Mouse (Mus musculus) lung, postnatal 0 days (tissue): Measurements from ENCODE around the gene Wdr83os. TPM values are rescaled to one million over a fixed set of nuclear protein-coding genes. Genes with fewer than 3 reads are reported as not detected.

Experiments
- ATAC-seq: fragments of 200-750 bp; cut with Nextera tagmentation; 2 replicates; pipeline ENCODE4 v1.8.0; 2017; ENCODE audit warnings: moderate library complexity
- DNase-seq: peaks from one replicate; pipeline ENCODE4 v3.0.0-alpha.2; 2016; ENCODE audit warnings: low spot score
- H3K27ac ChIP-seq: fragments of 300-500 bp; sonication (generic); 2 replicates; pipeline ENCODE4 v1.5.1; 2014; ENCODE audit warnings: antibody characterized with exemption, mild to moderate bottlenecking, low read length, mixed read lengths
- H3K27me3 ChIP-seq: fragments of 300-500 bp; sonication (generic); replicated peaks from 2 replicates; pipeline ENCODE4 v1.6.1; 2014; ENCODE audit warnings: low read length, mixed read lengths; ENCODE audit not compliant: insufficient read depth
- H3K36me3 ChIP-seq: fragments of 300-500 bp; sonication (generic); 2 replicates; pipeline ENCODE4 v1.6.1; 2014; ENCODE audit warnings: low read length, mixed read lengths; ENCODE audit not compliant: insufficient read depth
- H3K4me1 ChIP-seq: fragments of 300-500 bp; sonication (generic); 2 replicates; pipeline ENCODE4 v1.6.1; 2014; ENCODE audit warnings: antibody characterized with exemption, low read depth, low read length, mixed read lengths; ENCODE audit not compliant: insufficient read depth
- H3K4me2 ChIP-seq: fragments of 300-500 bp; sonication (generic); replicated peaks from 2 replicates; pipeline ENCODE4 v1.6.1; 2014; ENCODE audit warnings: low read depth, mild to moderate bottlenecking, low read length, moderate library complexity, mixed read lengths
- H3K4me3 ChIP-seq: fragments of 300-500 bp; sonication (generic); 2 replicates; pipeline ENCODE4 v1.5.1; 2014; ENCODE audit warnings: low read depth, low read length
- H3K9ac ChIP-seq: fragments of 300-500 bp; sonication (generic); replicated peaks from 2 replicates; pipeline ENCODE4 v1.6.1; 2014; ENCODE audit warnings: low read depth, mild to moderate bottlenecking
- H3K9me3 ChIP-seq: fragments of 300-500 bp; sonication (generic); 2 replicates; pipeline ENCODE4 v1.6.1; 2016; ENCODE audit warnings: low read length, mixed read lengths
- CTCF ChIP-seq: IDR thresholded peaks from 2 replicates; pipeline ENCODE4 v1.5.1; 2016; ENCODE audit warnings: antibody characterized with exemption, mild to moderate bottlenecking
- EP300 ChIP-seq: IDR thresholded peaks from 2 replicates; pipeline ENCODE4 v1.6.1; 2016; ENCODE audit warnings: antibody characterized with exemption, mild to moderate bottlenecking, control low read depth
- WGBS: fragments of 180-500 bp; shearing (Covaris S2); extraction: QIAGEN DNeasy Blood & Tissue Kit; methylation state at CpG from one replicate; pipeline ENCODE4 v1.1.7; 2014; 5-methylcytosine and 5-hydroxymethylcytosine counted together
- polyA plus RNA-seq: library from polyadenylated mRNA; unstranded; fragments of >200 nt; fragmentation: Nextera tagmentation; extraction: Ambion mirVana; gene quantifications from 2 replicates; pipeline ENCODE4 v1.2.1, GENCODE M21; 2015

The Wdr83os gene
- polyA plus RNA-seq: 88.9 and 95.6 TPM in 2 replicates

DNA sequence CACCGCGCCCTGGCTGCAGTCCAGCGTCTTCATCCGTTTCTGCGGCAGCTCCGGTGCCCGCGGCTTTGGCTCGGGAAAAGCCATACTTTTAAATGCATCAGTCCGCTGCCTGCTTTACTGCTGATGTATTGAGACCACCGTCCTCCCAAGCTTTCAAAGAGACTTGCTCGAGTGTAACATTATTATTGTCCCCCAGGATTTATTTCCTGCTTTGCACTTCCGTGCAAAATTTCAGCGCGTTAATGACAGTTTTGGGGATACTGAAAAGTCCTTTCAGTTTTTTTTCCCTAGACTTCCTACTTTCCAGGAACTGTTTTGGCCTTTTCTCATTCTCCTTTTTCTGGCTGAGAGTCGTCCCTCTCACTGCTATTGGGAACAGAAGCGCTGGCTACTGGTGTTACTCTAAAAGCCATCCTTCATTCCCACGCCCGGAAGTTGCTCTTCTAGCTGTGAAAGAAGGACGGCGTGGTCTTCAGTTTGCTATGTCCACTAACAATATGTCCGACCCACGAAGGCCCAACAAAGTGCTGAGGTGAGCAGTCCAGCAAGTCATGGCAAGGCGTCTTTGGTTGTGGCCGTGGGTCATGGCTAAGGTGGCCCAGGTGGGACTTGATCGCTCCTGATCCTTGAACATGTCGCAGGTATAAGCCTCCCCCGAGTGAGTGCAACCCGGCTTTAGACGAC, at the start of gene Wdr83os:
Wdr83os (plus strand) TSS at position 209 of the 684 bp plus-strand sequence.
- under 1% methylated on average over 30 of the region's 30 CpGs for WGBS
- Histone ChIP-seq H3K4me3 (peak within 1 kb of the TSS; percentile 75), H3K4me2 (peak within 1 kb of the TSS; percentile 96), H3K27ac (peak within 1 kb of the TSS; percentile 79), H3K9ac (peak within 1 kb of the TSS; percentile 88), H3K27me3 (no peaks in the 10 kb centered on the region), H3K4me1 (peaks cover 4% of the 10 kb centered on the region), H3K9me3 (no peaks in the 10 kb centered on the region), H3K36me3 (no peaks in the 10 kb centered on the region)
- DNase-seq (peak; percentile 75), ATAC-seq (0 out of 2 replicates have a peak, but pooled peaks have one; percentile 21)
- TF ChIP-seq EP300: peak; percentile 48; the same call in 1 of the 2 replicates
- no peak for TF ChIP-seq CTCF

DNA sequence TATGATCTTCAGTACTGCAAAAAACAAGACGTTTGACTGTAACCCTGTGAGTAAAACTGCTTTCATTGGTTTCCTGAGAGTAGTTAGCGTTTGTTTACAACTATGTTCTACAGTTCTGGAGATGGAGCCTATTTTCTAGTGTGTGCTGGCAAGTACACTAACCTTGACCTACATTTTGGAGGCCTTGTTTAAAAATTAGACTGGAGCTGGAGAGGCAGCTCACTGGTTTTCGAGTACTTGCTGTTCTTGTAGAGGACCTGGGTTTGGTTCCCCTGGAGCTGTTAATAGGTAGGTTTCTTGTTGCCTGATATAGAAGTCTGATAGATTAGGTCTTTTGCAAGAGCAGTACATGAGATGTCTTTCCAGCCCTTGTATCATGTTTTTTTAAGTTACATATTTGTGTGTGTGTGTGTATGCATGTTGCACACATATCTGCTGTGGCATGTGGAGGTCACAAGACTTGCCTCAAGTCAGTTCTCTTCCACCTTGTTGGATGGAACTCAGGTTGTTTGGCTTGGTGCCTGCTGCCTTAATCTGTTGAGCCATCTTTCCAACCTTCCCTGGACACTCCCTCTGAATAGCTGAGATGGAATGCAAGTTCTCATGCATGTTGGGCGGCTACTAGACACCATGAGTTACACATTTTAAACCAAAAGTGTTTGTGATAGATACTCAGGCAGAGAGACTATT, 47.8 kb upstream of the Wdr83os start:
- Histone ChIP-seq H3K4me1 (peaks cover 8% of the 10 kb centered on the region), H3K27ac (no peak overlapping the region), H3K4me3 (no peak overlapping the region), H3K9ac (no peak overlapping the region), H3K4me2 (no peak overlapping the region), H3K36me3 (peaks cover 10% of the 10 kb centered on the region), H3K9me3 (no peaks in the 10 kb centered on the region), H3K27me3 (no peaks in the 10 kb centered on the region)
- DNase-seq (no peak), ATAC-seq (no peak)
- WGBS: 78% methylated on average over 4 of the region's 4 CpGs
- TF ChIP-seq EP300 (no peak), CTCF (no peak)

DNA sequence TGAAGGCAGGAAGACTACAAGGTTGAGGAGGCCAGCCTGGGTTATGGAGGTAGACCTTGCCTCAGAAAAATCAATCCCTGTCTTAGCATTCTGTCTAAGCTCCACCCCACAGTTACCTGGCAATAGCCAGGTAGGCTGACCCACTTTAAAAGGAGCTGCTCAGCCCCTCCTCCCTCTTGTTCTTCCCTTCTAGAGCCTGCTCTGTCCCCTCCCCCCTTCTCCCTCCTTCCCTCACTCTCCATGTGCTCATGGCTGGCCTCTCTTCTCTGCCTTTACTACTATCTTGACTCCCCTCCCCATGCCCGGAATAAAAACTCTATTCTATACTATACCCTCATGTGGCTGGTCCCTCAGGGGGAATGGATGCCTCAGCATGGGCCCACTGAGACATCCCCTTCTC, 46.7 kb upstream of the Wdr83os start:
- no peak overlapping the region for H3K4me3 ChIP-seq
- ATAC-seq (no peak), DNase-seq (peak; percentile 71)
- TF ChIP-seq EP300: no peak
- no peak for TF ChIP-seq CTCF
- no peaks in the 10 kb centered on the region for H3K9me3 ChIP-seq
- H3K4me2 ChIP-seq: no peak overlapping the region
- no peak overlapping the region for H3K27ac ChIP-seq
- H3K36me3 ChIP-seq: peaks cover 10% of the 10 kb centered on the region
- no peak overlapping the region for H3K9ac ChIP-seq
- H3K27me3 ChIP-seq: no peaks in the 10 kb centered on the region
- peaks cover 4% of the 10 kb centered on the region for H3K4me1 ChIP-seq
- WGBS: 61% methylated on average over 1 of the region's 1 CpGs

DNA sequence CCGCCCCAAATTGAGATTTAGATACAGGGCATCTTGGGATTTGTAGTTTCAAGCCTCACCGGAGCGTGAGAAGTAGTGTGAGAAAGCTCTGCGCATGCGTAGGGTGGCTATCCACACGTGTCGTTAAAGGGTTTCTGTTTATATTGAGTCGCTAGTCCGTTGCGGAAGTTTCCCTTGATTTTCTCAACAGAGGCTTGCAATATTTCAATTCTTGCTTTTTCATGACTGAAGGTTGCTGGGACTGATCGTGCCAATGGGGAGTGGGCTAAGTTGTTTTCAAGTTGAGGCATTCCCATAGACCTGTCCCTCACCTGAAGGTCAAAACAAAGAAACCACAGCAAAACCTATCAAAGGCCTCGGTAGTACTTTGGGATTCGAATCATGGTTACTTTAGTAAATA, 45.8 kb upstream of the Wdr83os start:
- WGBS: under 1% methylated on average over 13 of the region's 13 CpGs
- peak overlapping the region; percentile 96 for H3K4me2 ChIP-seq
- no peak for ATAC-seq
- no peaks in the 10 kb centered on the region for H3K27me3 ChIP-seq
- H3K4me1 ChIP-seq: peaks cover 3% of the 10 kb centered on the region
- H3K9me3 ChIP-seq: no peaks in the 10 kb centered on the region
- H3K9ac ChIP-seq: no peak overlapping the region
- peak overlapping the region; percentile 65 for H3K27ac ChIP-seq
- peak overlapping the region; percentile 26 for H3K4me3 ChIP-seq
- peaks cover 7% of the 10 kb centered on the region for H3K36me3 ChIP-seq
- DNase-seq: peak; percentile 95
- TF ChIP-seq EP300: no peak
- no peak for TF ChIP-seq CTCF

DNA sequence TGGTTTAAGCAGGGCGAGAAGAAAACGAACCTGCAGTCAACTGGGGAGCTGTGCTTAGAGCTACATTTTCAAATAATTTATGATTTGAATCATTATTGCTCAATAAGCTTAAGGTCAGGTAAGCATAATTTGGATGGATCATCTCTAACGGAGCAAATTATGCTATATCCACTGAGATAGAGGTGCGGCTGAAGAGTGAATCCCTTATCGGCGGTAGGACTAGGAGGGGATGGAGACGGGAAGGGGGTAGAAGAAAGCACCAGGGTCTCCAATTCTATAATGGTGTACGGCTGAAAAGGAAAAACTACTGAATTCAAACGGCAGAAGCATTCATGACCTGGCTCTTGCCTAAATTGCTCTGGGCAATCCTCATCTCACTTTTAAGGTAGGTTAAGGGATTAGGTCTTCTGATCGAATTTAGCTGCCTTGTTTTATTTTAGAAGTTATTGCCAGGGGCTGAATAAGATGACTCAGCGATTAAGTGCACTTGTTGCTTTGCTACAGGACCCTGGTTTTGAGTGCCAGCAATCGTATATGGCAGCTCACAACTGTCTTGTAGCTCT, 45.3 kb upstream of the Wdr83os start:
- Histone ChIP-seq H3K4me3 (peak overlapping the region; percentile 81), H3K9me3 (no peaks in the 10 kb centered on the region), H3K27me3 (no peaks in the 10 kb centered on the region), H3K9ac (peak overlapping the region; percentile 64), H3K4me2 (peak overlapping the region; percentile 96), H3K36me3 (peaks cover 3% of the 10 kb centered on the region; the same call in 1 of the 2 replicates), H3K4me1 (peaks cover 3% of the 10 kb centered on the region), H3K27ac (peak overlapping the region; percentile 94)
- WGBS: 3% methylated on average over 12 of the region's 12 CpGs
- no peak for ATAC-seq
- peak; percentile 49 for DNase-seq
- TF ChIP-seq CTCF (no peak), EP300 (no peak)

DNA sequence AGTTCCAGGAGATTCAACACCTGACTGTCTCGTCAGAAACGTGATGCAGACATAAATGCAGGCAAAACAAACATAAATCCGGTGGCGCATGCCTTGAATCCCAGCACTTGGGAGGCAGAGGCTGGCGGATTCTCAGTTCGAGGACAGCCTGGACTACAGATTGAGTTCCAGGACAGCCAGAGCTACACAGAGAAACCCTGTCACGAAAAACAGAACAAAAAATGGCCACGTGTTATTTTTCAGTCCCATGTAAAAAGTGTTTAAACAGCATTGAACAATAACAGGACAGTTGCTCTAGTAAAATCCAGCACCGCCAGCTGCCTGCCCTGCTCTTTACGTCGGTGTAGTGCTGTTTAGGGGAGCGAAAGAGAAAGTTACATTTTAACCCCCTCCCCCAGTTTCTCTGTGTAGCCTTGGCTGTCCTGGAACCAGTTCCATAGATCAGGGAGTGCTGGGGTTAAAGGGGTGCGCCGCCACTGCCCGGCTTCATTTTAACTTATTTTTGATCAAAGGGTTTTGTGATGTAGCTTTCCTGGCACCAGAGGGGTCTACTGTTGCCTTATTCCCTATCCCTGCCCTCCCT, 44.7 kb upstream of the Wdr83os start:
- Histone ChIP-seq H3K9me3 (no peaks in the 10 kb centered on the region), H3K27me3 (no peaks in the 10 kb centered on the region), H3K4me1 (peaks cover 3% of the 10 kb centered on the region), H3K4me3 (peak overlapping the region; percentile 81), H3K27ac (peak overlapping the region; percentile 94), H3K4me2 (peak overlapping the region; percentile 96), H3K36me3 (no peaks in the 10 kb centered on the region; the same call in 1 of the 2 replicates), H3K9ac (peak overlapping the region; percentile 64)
- ATAC-seq (peak; percentile 12; the same call in 1 of the 2 replicates), DNase-seq (peak; percentile 61)
- under 1% methylated on average over 15 of the region's 15 CpGs for WGBS
- TF ChIP-seq EP300: no peak
- no peak for TF ChIP-seq CTCF
